ENCODE assay signal across 11 mouse cellular contexts in genomic region chr9:91609457-91610166, GRCm38 (mm10).
DNase-seq lines count a peak whose midpoint lies in the region; ATAC-seq lines count a peak whose summit lies in the region.
"Had no signal": no experiment of that assay in that cellular context is flagged by ENCODE, and none has a peak within 500 bp of the region (broad histone marks: within the 10 kb centered on the region; RNA-seq: fewer than 3 reads in every experiment).

No protein-coding gene starts in this region.

- no peak overlapping the region for H3K4me2 ChIP-seq in forebrain, embryonic 12.5 days
- no peak overlapping the region for H3K4me2 ChIP-seq in limb, embryonic 11.5 days (ENCODE audit: low read depth, severe bottlenecking)
- peak overlapping the region; percentile 16 for H3K4me2 ChIP-seq in neural tube, embryonic 15.5 days
- H3K4me2 ChIP-seq: stomach, embryonic 15.5 days had no signal

- H3K27ac ChIP-seq in forebrain, embryonic 12.5 days: no peak overlapping the region
- no peak overlapping the region for H3K27ac ChIP-seq in limb, embryonic 11.5 days (replicated peaks; ENCODE audit: low read depth, low read length)
- H3K27ac ChIP-seq in neural tube, embryonic 15.5 days (replicated peaks): no peak overlapping the region
- H3K27ac ChIP-seq: liver, embryonic 14.5 days; stomach, embryonic 15.5 days had no signal

- H3K9me3 ChIP-seq in forebrain, embryonic 12.5 days: no peaks in the 10 kb centered on the region
- no peaks in the 10 kb centered on the region for H3K9me3 ChIP-seq in limb, embryonic 11.5 days (ENCODE audit: control insufficient read depth, low read length)
- no peaks in the 10 kb centered on the region for H3K9me3 ChIP-seq in neural tube, embryonic 15.5 days (replicated peaks)
- H3K9me3 ChIP-seq: stomach, embryonic 15.5 days had no signal

- intact Hi-C loops in left cerebral cortex, postnatal 4 days (cut with DNase I): no loop called here
- intact Hi-C loops in heart, postnatal 25 days (cut with DNase I): no loop called here

- peaks cover 3% of the 10 kb centered on the region; the same call in 1 of the 2 replicates for H3K4me1 ChIP-seq in forebrain, embryonic 12.5 days
- no peaks in the 10 kb centered on the region for H3K4me1 ChIP-seq in limb, embryonic 11.5 days (ENCODE audit: control insufficient read depth, insufficient read depth, low read length)
- no peaks in the 10 kb centered on the region for H3K4me1 ChIP-seq in neural tube, embryonic 15.5 days
- H3K4me1 ChIP-seq: stomach, embryonic 15.5 days had no signal

- H3K27me3 ChIP-seq in forebrain, embryonic 12.5 days: no peaks in the 10 kb centered on the region
- no peaks in the 10 kb centered on the region for H3K27me3 ChIP-seq in limb, embryonic 11.5 days (ENCODE audit: control insufficient read depth, insufficient read depth, low read length)
- H3K27me3 ChIP-seq in neural tube, embryonic 15.5 days (replicated peaks): no peaks in the 10 kb centered on the region
- H3K27me3 ChIP-seq: stomach, embryonic 15.5 days had no signal

- WGBS in forebrain, embryonic 12.5 days: 55% methylated on average over 10 of the region's 10 CpGs
- WGBS in limb, embryonic 11.5 days: 50% methylated on average over 10 of the region's 10 CpGs
- WGBS in neural tube, embryonic 15.5 days: 41% methylated on average over 10 of the region's 10 CpGs

- DNase-seq in left cerebral cortex, postnatal 4 days: peak; percentile 67
- DNase-seq in left cerebral cortex, adult 18-20 months (ENCODE audit: low spot score in 2 of 2): no peak
- DNase-seq in limb, embryonic 11.5 days (ENCODE audit: low spot score): peak; percentile 21
- DNase-seq in testis, postnatal 14 days (ENCODE audit: low spot score): no peak
- DNase-seq in heart, postnatal 25 days (ENCODE audit: low spot score): no peak

- no peak overlapping the region for H3K4me3 ChIP-seq in forebrain, embryonic 12.5 days (replicated peaks)
- H3K4me3 ChIP-seq in limb, embryonic 11.5 days (ENCODE audit: low read depth, low read length): no peak overlapping the region
- H3K4me3 ChIP-seq in neural tube, embryonic 15.5 days (replicated peaks): no peak overlapping the region
- H3K4me3 ChIP-seq: stomach, embryonic 15.5 days had no signal

- no peaks in the 10 kb centered on the region for H3K36me3 ChIP-seq in forebrain, embryonic 12.5 days (replicated peaks)
- no peaks in the 10 kb centered on the region for H3K36me3 ChIP-seq in limb, embryonic 11.5 days (ENCODE audit: control insufficient read depth, insufficient read depth, low read length)
- no peaks in the 10 kb centered on the region for H3K36me3 ChIP-seq in neural tube, embryonic 15.5 days
- H3K36me3 ChIP-seq: stomach, embryonic 15.5 days had no signal

- peak; percentile 78 for ATAC-seq in forebrain, embryonic 12.5 days (ENCODE audit: low FRiP score)
- ATAC-seq in limb, embryonic 11.5 days (ENCODE audit: insufficient number of reproducible peaks, low FRiP score, low TSS enrichment, low read depth): no peak
- ATAC-seq in neural tube, embryonic 15.5 days (ENCODE audit: low FRiP score): peak; percentile 77; the same call in 1 of the 2 replicates
- no peak for ATAC-seq in erythroblast, adult 5-6 weeks (replicated peaks; ENCODE audit: low FRiP score, poor library complexity, severe bottlenecking)
- ATAC-seq: intestine, embryonic 16.5 days had no signal

- no peak overlapping the region for H3K9ac ChIP-seq in forebrain, embryonic 12.5 days
- H3K9ac ChIP-seq in limb, embryonic 11.5 days (ENCODE audit: low read length): no peak overlapping the region
- H3K9ac ChIP-seq in neural tube, embryonic 15.5 days (replicated peaks): no peak overlapping the region
- H3K9ac ChIP-seq: liver, embryonic 14.5 days; stomach, embryonic 15.5 days had no signal

Comparison
In these comparisons a context has a peak if more than half of its experiments do, and no peak if none do; other contexts are left out.
1. DNase-seq: peak in left cerebral cortex, postnatal 4 days (single experiment) and limb, embryonic 11.5 days (single experiment); none in left cerebral cortex, adult 18-20 months (0 of 2), testis, postnatal 14 days (single experiment) and heart, postnatal 25 days (single experiment).
2. ATAC-seq: peak in forebrain, embryonic 12.5 days (single experiment) and neural tube, embryonic 15.5 days (single experiment); none in limb, embryonic 11.5 days (single experiment) and erythroblast, adult 5-6 weeks (single experiment).